Mouse (Mus musculus) G1E-ER4 (cell line): Measurements from ENCODE around the gene D430042O09Rik. TPM values are rescaled to one million over a fixed set of nuclear protein-coding genes. Genes with fewer than 3 reads are reported as not detected.

Experiments used
- GATA1 ChIP-seq: IDR thresholded peaks from one replicate; pipeline ENCODE4 v1.8.0; 2012; ENCODE audit warnings: low read length, inconsistent platforms
- polyA plus RNA-seq: library from polyadenylated mRNA; stranded (reverse); fragments of >175 nt; gene quantifications from 2 replicates; pipeline ENCODE4 v1.2.3, GENCODE M21; 2012

The D430042O09Rik gene
- polyA plus RNA-seq, 1 experiment = 3.5 TPM

DNA sequence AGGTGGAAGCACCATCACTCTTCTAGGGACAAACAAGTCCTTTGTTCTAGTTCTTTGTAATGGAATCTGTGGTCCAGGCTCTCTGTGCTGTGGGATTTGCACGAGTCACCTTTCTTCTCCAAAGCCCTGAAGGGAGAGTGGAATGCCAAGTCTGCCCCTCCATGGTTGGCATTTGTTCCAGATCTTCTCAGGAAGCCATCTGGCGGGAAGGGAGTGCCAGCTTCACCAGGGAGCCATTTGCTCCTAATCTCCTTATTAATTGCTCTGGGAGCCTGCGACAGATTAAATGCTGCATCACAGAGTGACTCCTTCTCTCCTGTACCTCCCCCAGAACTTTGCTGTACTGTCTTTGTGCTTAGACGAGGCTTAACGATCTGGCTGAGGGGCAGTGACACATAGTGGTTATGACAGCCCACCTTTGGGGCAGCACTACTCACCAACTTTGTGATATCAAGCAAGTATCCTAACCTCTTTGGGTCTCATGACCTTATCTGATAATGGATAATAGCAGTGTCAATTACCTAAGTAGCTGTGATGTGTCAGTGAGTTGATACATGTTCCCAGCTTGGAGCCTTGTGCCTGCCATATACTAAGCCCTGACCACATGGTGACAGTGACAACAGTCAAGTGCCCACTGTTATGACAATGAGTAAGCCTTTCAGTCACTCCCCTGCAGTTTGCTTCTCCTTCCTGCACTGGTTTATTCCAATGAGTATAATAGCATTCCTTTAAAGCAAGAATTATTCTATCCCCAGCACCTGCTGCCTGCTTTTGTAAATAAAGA is 15.7 kb downstream of the D430042O09Rik start:
- TF ChIP-seq GATA1 = no peak

DNA sequence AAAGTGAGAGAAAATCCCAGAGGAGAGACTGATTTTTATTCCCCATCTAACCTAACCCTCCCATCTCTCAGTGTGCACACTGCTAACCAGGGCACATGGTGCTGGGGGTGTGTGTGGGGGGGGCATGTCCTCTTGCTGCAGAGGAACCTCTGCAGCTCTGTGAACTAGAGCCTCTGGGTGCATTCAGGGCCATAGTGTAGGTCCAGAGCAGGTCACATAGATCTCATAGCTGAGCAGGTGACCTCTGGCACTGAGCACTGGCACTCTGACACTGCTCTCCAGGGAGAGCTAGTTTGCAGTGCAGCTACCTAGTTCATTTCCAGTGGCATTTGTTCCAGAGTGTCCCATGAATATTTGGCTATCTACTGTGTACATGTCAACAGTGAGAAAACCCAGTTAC is 24.0 kb downstream of the D430042O09Rik start:
- TF ChIP-seq GATA1 = no peak

- TF ChIP-seq GATA1 = no peak
These were observed 26.1 kb downstream of the D430042O09Rik start for GRCm38 (mm10) chr7:125733791-125734190.

DNA sequence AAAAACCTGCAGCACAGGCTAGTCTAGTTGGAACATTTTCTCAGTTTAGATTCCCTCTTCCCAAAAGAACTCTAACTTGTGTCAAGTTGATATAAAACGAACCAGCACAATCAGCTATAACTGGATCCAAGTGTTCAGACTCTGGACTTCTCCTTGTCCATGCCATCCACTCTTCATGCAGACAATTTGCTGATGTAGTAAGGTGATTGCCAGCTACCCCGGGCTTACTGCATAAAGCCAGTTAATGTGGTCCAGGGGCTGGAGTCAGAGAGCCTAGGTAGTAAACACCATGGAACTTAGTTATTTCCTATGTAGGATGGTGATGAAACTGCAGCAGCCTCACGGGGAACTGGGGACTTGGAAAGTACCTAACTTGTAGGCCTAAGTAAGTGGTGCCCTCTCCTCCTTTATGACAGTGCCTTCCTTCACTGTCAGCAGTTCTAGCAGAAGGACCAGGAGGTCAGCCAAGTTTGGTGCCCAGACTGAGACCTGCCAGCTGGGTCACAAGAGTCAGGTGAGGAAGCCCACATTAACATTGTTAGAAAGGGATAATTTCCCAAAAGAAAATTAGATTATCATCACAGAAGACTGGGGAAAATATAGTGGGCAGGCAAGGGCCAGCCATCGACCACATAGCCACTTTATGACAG is 28.8 kb downstream of the D430042O09Rik start:
- TF ChIP-seq GATA1 = no peak

DNA sequence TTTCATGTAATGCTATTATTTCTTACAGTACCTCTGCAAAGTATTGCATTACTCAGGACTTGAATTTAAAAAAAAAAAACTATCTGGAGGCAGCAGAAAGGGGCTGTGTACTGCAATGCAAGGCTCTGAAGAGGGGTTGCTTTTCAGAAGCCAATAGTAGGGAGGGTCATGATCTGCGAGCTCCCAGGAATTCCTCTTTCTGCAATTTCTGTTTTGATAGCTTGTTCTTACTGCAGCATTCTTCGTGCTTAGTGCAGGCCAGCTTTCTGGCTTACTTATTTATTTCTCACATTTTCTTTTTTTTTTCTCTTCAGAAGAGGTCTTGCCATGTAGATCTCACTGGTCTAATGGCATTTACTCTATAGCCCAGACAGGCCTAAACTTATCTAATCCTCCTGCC is 32.8 kb downstream of the D430042O09Rik start:
- TF ChIP-seq GATA1 = no peak

DNA sequence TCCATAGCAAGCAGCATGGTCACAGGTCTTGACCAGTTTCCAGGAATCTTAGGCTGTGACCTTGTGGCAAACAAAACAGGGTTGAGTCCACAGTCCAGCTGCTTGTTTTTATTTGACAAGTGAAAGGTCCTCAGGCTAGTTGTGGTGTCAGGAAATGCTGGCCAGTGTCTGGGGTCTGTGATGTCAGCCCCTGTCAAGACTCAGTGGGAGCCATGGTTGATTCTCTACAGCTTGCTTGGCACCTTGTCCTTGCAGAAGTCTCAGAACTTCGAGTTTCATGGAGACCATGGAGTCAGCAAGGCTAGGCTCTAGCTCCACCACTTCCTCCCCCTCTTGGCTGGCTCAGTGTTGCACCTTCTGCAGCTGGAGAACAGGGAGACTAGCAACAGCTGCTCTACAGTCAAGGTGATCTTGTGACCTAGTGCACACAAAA is 33.6 kb downstream of the D430042O09Rik start:
- no peak for TF ChIP-seq GATA1

- TF ChIP-seq GATA1 = no peak
These were observed 37.1 kb downstream of the D430042O09Rik start for GRCm38 (mm10) chr7:125744774-125745173.

- TF ChIP-seq GATA1 = no peak
These were observed 39.1 kb downstream of the D430042O09Rik start for GRCm38 (mm10) chr7:125746621-125747315.

DNA sequence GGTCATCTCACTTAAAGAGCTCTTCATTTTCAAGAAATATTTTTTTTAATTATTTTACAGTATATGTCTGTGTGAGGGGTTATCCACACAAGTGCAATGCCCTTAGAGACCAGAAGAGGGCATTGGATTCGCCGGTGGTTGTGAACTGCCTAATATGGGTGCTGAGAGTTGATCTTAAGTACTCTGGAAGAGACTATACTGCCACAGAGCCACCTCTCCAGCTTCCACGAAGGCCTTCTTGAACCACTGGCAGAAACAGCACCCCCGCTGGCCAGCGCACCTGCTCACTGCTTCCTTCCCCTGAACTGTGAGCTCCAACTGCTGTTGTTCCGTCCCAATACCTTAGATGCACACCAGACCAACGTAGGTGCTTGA is 39.6 kb downstream of the D430042O09Rik start:
- no peak for TF ChIP-seq GATA1

DNA sequence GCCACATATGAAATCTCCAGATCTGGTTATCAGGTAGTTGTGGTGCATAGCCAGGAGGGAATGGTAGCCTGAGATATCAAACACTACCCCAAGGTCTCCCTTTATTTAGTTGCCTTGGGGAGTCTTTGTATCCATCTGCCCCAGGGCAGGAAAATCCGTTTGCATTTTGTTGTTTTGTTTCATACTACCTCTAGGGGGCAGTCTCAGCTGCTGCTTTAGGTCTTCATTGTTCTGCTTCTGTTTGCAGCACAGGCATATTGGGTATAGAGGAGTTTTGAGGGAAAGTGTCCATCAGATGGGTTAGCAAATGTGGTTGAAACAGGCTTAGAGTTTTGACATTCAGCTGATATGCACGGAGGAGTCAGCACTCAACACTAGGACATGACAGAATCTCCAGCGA is 40.5 kb downstream of the D430042O09Rik start:
- TF ChIP-seq GATA1 = no peak

GRCm38 (mm10) chr7:125752699-125753325 is 45.1 kb downstream of the D430042O09Rik start:
- TF ChIP-seq GATA1 = no peak

- TF ChIP-seq GATA1 = no peak
These were observed 45.6 kb downstream of the D430042O09Rik start for GRCm38 (mm10) chr7:125753326-125753715.

DNA sequence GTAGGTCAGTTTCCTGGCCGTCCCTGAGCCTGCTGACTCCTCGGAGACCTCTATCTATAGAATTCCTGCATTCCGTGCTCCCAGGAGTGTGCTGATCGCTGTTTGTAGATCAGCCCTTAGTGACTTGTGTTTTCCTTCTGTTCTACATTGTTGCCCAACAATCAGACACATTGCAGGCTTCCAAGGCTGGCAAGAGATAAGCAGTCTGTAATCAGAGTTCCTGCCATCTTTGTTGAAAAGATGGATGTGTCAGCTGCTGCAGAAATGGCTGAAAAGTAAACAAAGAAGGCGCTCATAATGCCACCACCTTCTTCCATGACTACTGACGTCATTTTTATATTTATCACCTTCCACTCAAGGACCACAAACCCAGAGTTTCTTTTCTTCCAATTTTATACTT is 49.1 kb downstream of the D430042O09Rik start:
- TF ChIP-seq GATA1 = no peak

DNA sequence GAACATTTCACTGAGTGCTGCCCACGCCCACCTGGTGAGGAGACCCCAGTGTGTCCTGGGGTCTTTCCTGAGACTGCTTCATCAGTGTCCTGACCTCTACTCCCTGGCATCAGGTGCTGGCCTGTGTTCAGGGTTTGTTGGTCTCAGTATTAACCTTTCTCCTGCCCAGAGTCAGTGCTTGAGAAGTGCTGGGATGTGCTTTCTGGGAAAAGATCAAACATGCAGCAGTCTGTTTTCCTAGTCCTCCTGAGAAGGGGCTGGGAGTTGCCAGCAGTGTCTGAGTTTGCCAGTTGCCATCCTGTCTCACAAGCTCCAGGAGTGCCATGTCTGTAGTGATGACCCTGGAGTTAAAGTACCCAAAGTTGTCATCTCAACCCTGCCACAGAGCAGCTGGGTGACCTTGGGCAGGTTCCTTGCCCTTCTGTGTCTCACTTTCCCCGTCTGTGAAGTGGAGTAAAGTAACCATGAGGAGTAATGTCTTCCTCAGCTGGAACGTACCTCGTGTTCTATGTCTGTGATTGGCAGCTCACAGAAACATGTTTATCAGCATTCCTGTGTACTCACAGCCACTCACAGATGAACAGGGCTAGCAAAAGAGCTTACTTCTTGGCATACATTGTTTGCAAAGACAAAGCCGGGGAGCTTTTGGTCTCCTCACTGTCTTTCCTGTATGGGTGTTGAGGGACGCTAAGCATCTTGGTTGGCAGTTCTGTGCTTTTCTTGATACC is 50.4 kb downstream of the D430042O09Rik start:
- no peak for TF ChIP-seq GATA1

DNA sequence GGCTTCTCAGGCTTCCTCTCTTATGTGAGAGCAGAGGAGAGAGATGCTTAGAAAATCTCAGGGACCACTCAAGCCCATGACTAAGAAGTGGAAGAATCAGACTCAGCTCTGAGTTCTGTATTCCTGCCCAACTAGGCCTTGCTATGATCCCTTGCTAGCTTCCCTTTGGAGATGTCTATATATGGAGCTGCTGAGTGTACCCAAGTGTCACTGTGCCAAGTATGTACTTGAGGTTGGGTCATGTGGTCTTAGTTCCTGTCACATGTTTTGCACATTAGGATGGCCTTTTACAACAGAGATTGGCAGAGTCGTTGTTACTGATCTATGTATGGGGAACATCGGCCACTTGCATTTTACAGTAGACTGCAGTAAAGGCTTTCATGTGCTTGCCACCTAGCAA is 54.6 kb downstream of the D430042O09Rik start:
- TF ChIP-seq GATA1 = no peak
